Mouse (Mus musculus): ENCODE results near the gene Hspbp1. TPM values are rescaled to one million over a fixed set of nuclear protein-coding genes. Genes with fewer than 3 reads are reported as not detected.

Gene Hspbp1
- total RNA-seq (2021) (10 to 100 TPM; 31.9 to 35.0 TPM), polyA plus RNA-seq (2012; rRNA removed) (27.0 and 29.7 TPM in 2 replicates)
- long read RNA-seq, transcript Hspbp1-201 (8 exons, 1,593 nt) = major isoform, 5 of 41 reads
- long read RNA-seq, partial matches to known transcripts = 4 of 41 reads
- long read RNA-seq, other reads (novel, unspliced or antisense) = 32 of 41 reads

- under 1% methylated on average over 32 of the region's 32 CpGs for WGBS
- Histone ChIP-seq H3K4me1 (ENCODE audit: control insufficient read depth, insufficient read depth, low read length) (peaks cover 5% of the 10 kb centered on the region), H3K9ac (ENCODE audit: low read depth, low read length) (peak within 1 kb of the TSS; percentile 50), H3K79me2 (replicated peaks; ENCODE audit: control insufficient read depth, insufficient read depth, low read length) (no peaks in the 10 kb centered on the region), H3K27me3 (ENCODE audit: control insufficient read depth, insufficient read depth, low read length) (no peaks in the 10 kb centered on the region), H3K4me3 (peak within 1 kb of the TSS; percentile 91), H3K27ac (peak within 1 kb of the TSS; percentile 78), H3K36me3 (ENCODE audit: control insufficient read depth, insufficient read depth, low read length) (0 out of 2 replicates have a peak, but pooled peaks cover 2% of the 10 kb centered on the region)
- intact Hi-C loops (cut with DNase I) = loop anchor here (1.0 to 10.0 kb wide), 6 partner anchors 26 to 993 kb away; partner anchors contain the start of genes Mboat7, Ppp6r1, Rpl28 and Tsen34
- peak; percentile 93 to 96 for DNase-seq
- TF ChIP-seq POLR2A (IDR thresholded peaks at IDR 0.05; ENCODE audit: insufficient read depth, low read depth, low read length) (peak; percentile 43), EP300 (IDR thresholded peaks at IDR 0.05; ENCODE audit: insufficient read depth, low read depth, low read length) (peak; percentile 75), CTCF (IDR thresholded peaks at IDR 0.05) (0 out of 2 replicates have a peak, but pooled peaks have one; percentile 3)
These were observed at the start of gene Hspbp1 for GRCm38 (mm10) chr7:4684632-4685417. Gene Hspbp1 (minus strand): TSS chr7:4685068.

- TF ChIP-seq EP300 (IDR thresholded peaks at IDR 0.05; ENCODE audit: insufficient read depth, low read depth, low read length) (no peak), CTCF (IDR thresholded peaks at IDR 0.05) (no peak), POLR2A (IDR thresholded peaks at IDR 0.05; ENCODE audit: insufficient read depth, low read depth, low read length) (no peak)
- no peak overlapping the region for H3K9ac ChIP-seq (ENCODE audit: low read depth, low read length)
- H3K36me3 ChIP-seq (ENCODE audit: control insufficient read depth, insufficient read depth, low read length) = no peaks in the 10 kb centered on the region
- no peaks in the 10 kb centered on the region for H3K79me2 ChIP-seq (replicated peaks; ENCODE audit: control insufficient read depth, insufficient read depth, low read length)
- intact Hi-C loops (cut with DNase I) = no loop called here
- H3K4me1 ChIP-seq (ENCODE audit: control insufficient read depth, insufficient read depth, low read length) = no peaks in the 10 kb centered on the region
- no peak for DNase-seq
- H3K27me3 ChIP-seq (ENCODE audit: control insufficient read depth, insufficient read depth, low read length) = peaks cover 1% of the 10 kb centered on the region; the same call in 1 of the 2 replicates
- no peak overlapping the region for H3K27ac ChIP-seq
- 43% methylated on average over 6 of the region's 6 CpGs for WGBS
- no peak overlapping the region for H3K4me3 ChIP-seq
These were observed 48.1 kb upstream of the Hspbp1 start for GRCm38 (mm10) chr7:4732968-4733392.

GRCm38 (mm10) chr7:4731090-4731489, 46.2 kb upstream of the Hspbp1 start:
- Histone ChIP-seq H3K27ac (no peak overlapping the region), H3K4me3 (no peak overlapping the region), H3K27me3 (ENCODE audit: control insufficient read depth, insufficient read depth, low read length) (peaks cover 1% of the 10 kb centered on the region; the same call in 1 of the 2 replicates), H3K9ac (ENCODE audit: low read depth, low read length) (no peak overlapping the region), H3K79me2 (replicated peaks; ENCODE audit: control insufficient read depth, insufficient read depth, low read length) (no peaks in the 10 kb centered on the region), H3K4me1 (ENCODE audit: control insufficient read depth, insufficient read depth, low read length) (no peaks in the 10 kb centered on the region), H3K36me3 (ENCODE audit: control insufficient read depth, insufficient read depth, low read length) (no peaks in the 10 kb centered on the region)
- TF ChIP-seq EP300 (IDR thresholded peaks at IDR 0.05; ENCODE audit: insufficient read depth, low read depth, low read length) (no peak), CTCF (IDR thresholded peaks at IDR 0.05) (no peak), POLR2A (IDR thresholded peaks at IDR 0.05; ENCODE audit: insufficient read depth, low read depth, low read length) (no peak)
- intact Hi-C loops (cut with DNase I) = no loop called here
- WGBS = 75% methylated on average over 5 of the region's 5 CpGs
- no peak for DNase-seq

GRCm38 (mm10) chr7:4725169-4725568, 40.3 kb upstream of the Hspbp1 start, which contains the start of gene Tmem150b:
Gene Tmem150b (minus strand): TSS chr7:4725249.
- Histone ChIP-seq H3K79me2 (replicated peaks; ENCODE audit: control insufficient read depth, insufficient read depth, low read length) (no peaks in the 10 kb centered on the region), H3K27me3 (ENCODE audit: control insufficient read depth, insufficient read depth, low read length) (peaks cover 1% of the 10 kb centered on the region; the same call in 1 of the 2 replicates), H3K27ac (no peak within 1 kb of the TSS), H3K4me1 (ENCODE audit: control insufficient read depth, insufficient read depth, low read length) (no peaks in the 10 kb centered on the region), H3K9ac (ENCODE audit: low read depth, low read length) (no peak within 1 kb of the TSS), H3K4me3 (no peak within 1 kb of the TSS), H3K36me3 (ENCODE audit: control insufficient read depth, insufficient read depth, low read length) (no peaks in the 10 kb centered on the region)
- DNase-seq = no peak
- TF ChIP-seq POLR2A (IDR thresholded peaks at IDR 0.05; ENCODE audit: insufficient read depth, low read depth, low read length) = no peak
- no peak for TF ChIP-seq CTCF (IDR thresholded peaks at IDR 0.05)
- no peak for TF ChIP-seq EP300 (IDR thresholded peaks at IDR 0.05; ENCODE audit: insufficient read depth, low read depth, low read length)
- intact Hi-C loops (cut with DNase I) = no loop called here
- WGBS = 48% methylated on average over 7 of the region's 7 CpGs

- no peak for TF ChIP-seq EP300 (IDR thresholded peaks at IDR 0.05; ENCODE audit: insufficient read depth, low read depth, low read length)
- no peak for TF ChIP-seq CTCF (IDR thresholded peaks at IDR 0.05)
- TF ChIP-seq POLR2A (IDR thresholded peaks at IDR 0.05; ENCODE audit: insufficient read depth, low read depth, low read length) = no peak
- Histone ChIP-seq H3K9ac (ENCODE audit: low read depth, low read length) (no peak overlapping the region), H3K27me3 (ENCODE audit: control insufficient read depth, insufficient read depth, low read length) (no peaks in the 10 kb centered on the region; the same call in 1 of the 2 replicates), H3K4me3 (no peak overlapping the region), H3K4me1 (ENCODE audit: control insufficient read depth, insufficient read depth, low read length) (no peaks in the 10 kb centered on the region), H3K27ac (no peak overlapping the region), H3K79me2 (replicated peaks; ENCODE audit: control insufficient read depth, insufficient read depth, low read length) (no peaks in the 10 kb centered on the region), H3K36me3 (ENCODE audit: control insufficient read depth, insufficient read depth, low read length) (no peaks in the 10 kb centered on the region)
- no peak for DNase-seq
- WGBS = 51% methylated on average over 3 of the region's 3 CpGs
- intact Hi-C loops (cut with DNase I) = no loop called here
These were observed 39.5 kb upstream of the Hspbp1 start for GRCm38 (mm10) chr7:4724359-4724758.

Data from heart, adult 2 months (tissue).